Mouse (Mus musculus) forelimb bud, embryonic 11.5 days (tissue): ENCODE results near the gene Zfp287.
"Not testable (repeated sequence)": the region's sequence is repeated elsewhere in the genome, so short reads cannot be mapped to it uniquely, and the experiment has no call there.

Experiments used
- DNase-seq: peaks from one replicate; pipeline ENCODE4 v3.0.0-alpha.2; 2012; ENCODE audit warnings: low read depth, low spot score

Gene Zfp287

GRCm38 (mm10) chr11:62731311-62732021 is at the start of gene Zfp287:
Zfp287 (minus strand) TSS chr11:62731905.
- DNase-seq, result peak; percentile 94

GRCm38 (mm10) chr11:62776510-62776909 is 44.8 kb upstream of the Zfp287 start:
- no peak for DNase-seq

GRCm38 (mm10) chr11:62760755-62761457 is 29.2 kb upstream of the Zfp287 start:
- DNase-seq, result no peak

- no peak for DNase-seq
Measured at GRCm38 (mm10) chr11:62758491-62758890, 26.8 kb upstream of the Zfp287 start.

- no peak for DNase-seq
Measured at GRCm38 (mm10) chr11:62757906-62758305, 26.2 kb upstream of the Zfp287 start.

GRCm38 (mm10) chr11:62757143-62757507 is 25.4 kb upstream of the Zfp287 start:
- DNase-seq, result no peak

- DNase-seq, result peak; percentile 98
Measured at GRCm38 (mm10) chr11:62756456-62757142, 24.9 kb upstream of the Zfp287 start.

- no peak for DNase-seq
Measured at GRCm38 (mm10) chr11:62752780-62753179, 21.1 kb upstream of the Zfp287 start, which contains the start of gene Gm10428. Gm10428 (plus strand) TSS chr11:62753100.

- DNase-seq, result no peak
Measured at GRCm38 (mm10) chr11:62752191-62752590, 20.5 kb upstream of the Zfp287 start.

- not testable (repeated sequence) for DNase-seq
Measured at GRCm38 (mm10) chr11:62749445-62749844, 17.7 kb upstream of the Zfp287 start.

GRCm38 (mm10) chr11:62748062-62748461 is 16.4 kb upstream of the Zfp287 start:
- no peak for DNase-seq

GRCm38 (mm10) chr11:62747227-62747626 is 15.5 kb upstream of the Zfp287 start:
- no peak for DNase-seq

- DNase-seq, result peak; percentile 75
Measured at GRCm38 (mm10) chr11:62746001-62746533, 14.4 kb upstream of the Zfp287 start.

- DNase-seq, result peak; percentile 66
Measured at GRCm38 (mm10) chr11:62744103-62744502, 12.4 kb upstream of the Zfp287 start.

GRCm38 (mm10) chr11:62742261-62742957 is 10.7 kb upstream of the Zfp287 start:
- peak; percentile 70 for DNase-seq

GRCm38 (mm10) chr11:62741186-62741585 is 9.5 kb upstream of the Zfp287 start:
- no peak for DNase-seq

- DNase-seq, result no peak
Measured at GRCm38 (mm10) chr11:62732665-62733064, 960 bp upstream of the Zfp287 start.

GRCm38 (mm10) chr11:62732022-62732387 is 300 bp upstream of the Zfp287 start:
- no peak for DNase-seq

GRCm38 (mm10) chr11:62728276-62728675 is 3.4 kb downstream of the Zfp287 start:
- no peak for DNase-seq

GRCm38 (mm10) chr11:62710657-62711056 is 21.0 kb downstream of the Zfp287 start:
- no peak for DNase-seq

- no peak for DNase-seq
Measured at GRCm38 (mm10) chr11:62708252-62708651, 23.5 kb downstream of the Zfp287 start.

- no peak for DNase-seq
Measured at GRCm38 (mm10) chr11:62706141-62706540, 25.6 kb downstream of the Zfp287 start.
